Mouse (Mus musculus): ENCODE results near the gene Dzip1. TPM values are rescaled to one million over a fixed set of nuclear protein-coding genes. Genes with fewer than 3 reads are reported as not detected.

The Dzip1 gene
- polyA plus RNA-seq, 1 experiment: 47.2 TPM

DNA sequence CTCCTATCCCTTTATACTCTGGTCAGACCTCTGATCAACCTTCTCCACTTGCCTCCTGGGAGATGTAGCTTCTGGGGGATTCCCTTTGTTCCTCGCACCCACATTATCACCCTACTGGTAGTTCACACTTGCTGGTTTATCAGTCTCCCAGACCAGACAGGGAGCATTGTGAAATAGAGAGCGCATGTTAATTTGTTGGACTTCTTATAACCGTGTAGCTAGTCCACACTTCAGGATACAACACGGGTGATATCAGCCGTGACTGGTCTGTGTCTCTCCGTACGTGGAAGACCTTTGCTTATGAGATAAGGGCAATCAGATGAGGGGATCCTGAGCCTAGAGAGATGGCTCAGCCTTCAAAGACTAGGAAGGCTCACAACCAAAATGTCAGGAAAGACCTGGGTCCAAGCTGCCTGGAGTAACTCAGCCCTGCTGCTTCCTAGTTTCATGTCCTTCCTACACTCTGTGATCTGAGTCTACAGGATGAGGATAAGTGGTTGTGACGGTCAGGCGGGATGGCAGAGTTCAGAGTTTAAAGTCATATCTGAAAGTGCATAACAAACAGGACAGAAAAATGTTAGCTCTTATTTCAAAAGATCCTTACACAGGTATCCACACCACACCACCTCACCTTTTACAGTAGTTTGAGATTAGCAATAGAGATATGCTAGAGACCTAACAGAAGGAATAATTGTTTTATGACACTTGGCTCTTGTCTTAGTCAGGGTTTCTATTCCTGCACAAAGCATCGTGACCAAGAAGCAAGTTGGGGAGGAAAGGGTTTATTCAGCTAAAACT is 59.0 kb downstream of the Dzip1 start:
- Histone ChIP-seq H3K36me3 (ENCODE audit: control insufficient read depth, insufficient read depth, low read length, poor library complexity, severe bottlenecking) (no peaks in the 10 kb centered on the region), H3K9ac (ENCODE audit: low read depth, poor library complexity, severe bottlenecking) (no peak overlapping the region), H3K27ac (ENCODE audit: insufficient read depth, low read length) (no peak overlapping the region), H3K9me3 (replicated peaks; ENCODE audit: control insufficient read depth, insufficient read depth, low read length, poor library complexity, severe bottlenecking) (no peaks in the 10 kb centered on the region), H3K4me1 (ENCODE audit: control insufficient read depth, insufficient read depth, low read length) (no peaks in the 10 kb centered on the region), H3K4me3 (ENCODE audit: low read depth, low read length) (no peak overlapping the region), H3K27me3 (ENCODE audit: control insufficient read depth, insufficient read depth, low read length, poor library complexity, severe bottlenecking) (no peaks in the 10 kb centered on the region)
- TF ChIP-seq CTCF (IDR thresholded peaks at IDR 0.05; ENCODE audit: low read depth, low read length) (no peak), EP300 (IDR thresholded peaks at IDR 0.05; ENCODE audit: insufficient read depth, low read depth, low read length) (no peak), POLR2A (IDR thresholded peaks at IDR 0.05; ENCODE audit: insufficient read depth, low read length) (no peak)

DNA sequence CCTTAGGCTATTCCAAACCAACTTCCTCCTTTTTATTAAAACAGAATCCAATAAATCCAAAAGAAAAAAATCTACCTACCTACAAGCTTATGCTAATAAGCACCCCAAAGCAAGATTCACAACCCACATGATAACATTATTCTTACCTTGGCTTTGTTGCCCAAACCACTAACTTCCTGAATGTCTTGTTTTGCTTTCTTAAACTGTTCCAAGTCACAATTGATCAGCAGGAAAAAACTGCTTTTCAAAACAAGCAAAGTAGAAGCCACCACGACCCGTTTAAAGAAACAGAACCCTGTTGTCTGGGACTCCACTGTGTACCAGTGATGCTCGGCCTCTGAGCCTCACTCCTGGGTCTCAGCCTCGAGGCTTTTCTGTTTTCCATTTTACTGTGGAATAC is 60.4 kb downstream of the Dzip1 start:
- Histone ChIP-seq H3K9me3 (replicated peaks; ENCODE audit: control insufficient read depth, insufficient read depth, low read length, poor library complexity, severe bottlenecking) (no peaks in the 10 kb centered on the region), H3K4me1 (ENCODE audit: control insufficient read depth, insufficient read depth, low read length) (no peaks in the 10 kb centered on the region), H3K27ac (ENCODE audit: insufficient read depth, low read length) (no peak overlapping the region), H3K4me3 (ENCODE audit: low read depth, low read length) (no peak overlapping the region), H3K36me3 (ENCODE audit: control insufficient read depth, insufficient read depth, low read length, poor library complexity, severe bottlenecking) (no peaks in the 10 kb centered on the region), H3K27me3 (ENCODE audit: control insufficient read depth, insufficient read depth, low read length, poor library complexity, severe bottlenecking) (no peaks in the 10 kb centered on the region), H3K9ac (ENCODE audit: low read depth, poor library complexity, severe bottlenecking) (no peak overlapping the region)
- TF ChIP-seq EP300 (IDR thresholded peaks at IDR 0.05; ENCODE audit: insufficient read depth, low read depth, low read length): no peak
- no peak for TF ChIP-seq CTCF (IDR thresholded peaks at IDR 0.05; ENCODE audit: low read depth, low read length)
- no peak for TF ChIP-seq POLR2A (IDR thresholded peaks at IDR 0.05; ENCODE audit: insufficient read depth, low read length)

DNA sequence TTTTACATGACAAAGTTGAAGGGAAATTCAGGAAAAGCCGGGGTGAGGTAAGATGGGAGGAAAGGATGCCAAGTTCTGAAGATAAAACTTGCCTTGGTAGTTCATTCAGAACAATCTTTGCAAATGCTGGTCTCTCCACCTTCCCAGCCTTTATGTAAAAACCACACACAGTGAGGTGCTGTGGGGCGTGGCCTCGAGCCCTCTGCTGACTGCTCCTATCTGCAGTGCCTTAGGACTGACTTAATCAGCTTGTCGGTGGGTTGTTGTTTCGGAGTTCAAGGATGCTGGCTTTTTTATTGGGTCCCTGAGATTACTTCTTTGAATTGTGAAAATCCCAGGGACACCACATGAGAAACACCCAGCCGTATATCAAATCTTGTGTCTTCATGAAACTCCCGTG is 63.0 kb downstream of the Dzip1 start:
- TF ChIP-seq POLR2A (IDR thresholded peaks at IDR 0.05; ENCODE audit: insufficient read depth, low read length) (no peak), EP300 (IDR thresholded peaks at IDR 0.05; ENCODE audit: insufficient read depth, low read depth, low read length) (no peak), CTCF (IDR thresholded peaks at IDR 0.05; ENCODE audit: low read depth, low read length) (no peak)
- H3K36me3 ChIP-seq (ENCODE audit: control insufficient read depth, insufficient read depth, low read length, poor library complexity, severe bottlenecking): no peaks in the 10 kb centered on the region

DNA sequence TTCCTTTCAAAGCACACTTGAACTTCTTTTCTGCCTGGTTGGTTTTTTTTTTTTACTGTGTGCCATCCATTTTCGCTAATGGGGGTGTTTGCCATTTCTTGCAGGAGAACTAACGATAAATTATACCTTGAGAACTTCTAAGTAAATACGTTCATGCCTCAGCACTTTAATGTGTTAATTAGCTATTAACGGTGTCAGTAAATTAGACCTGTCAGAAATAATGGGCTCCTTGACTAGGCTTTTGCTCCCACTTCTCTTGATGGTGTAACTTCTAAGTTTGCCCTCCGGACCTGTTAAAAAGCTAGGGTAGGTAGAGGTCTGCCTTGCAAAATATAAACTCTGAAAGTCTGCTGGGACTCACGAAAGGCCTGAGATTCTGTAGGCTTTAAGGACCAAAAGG is 66.9 kb downstream of the Dzip1 start:
- Histone ChIP-seq H3K4me3 (ENCODE audit: low read depth, low read length) (no peak overlapping the region), H3K27me3 (ENCODE audit: control insufficient read depth, insufficient read depth, low read length, poor library complexity, severe bottlenecking) (peaks cover 7% of the 10 kb centered on the region; the same call in 1 of the 2 replicates), H3K9ac (ENCODE audit: low read depth, poor library complexity, severe bottlenecking) (no peak overlapping the region), H3K36me3 (ENCODE audit: control insufficient read depth, insufficient read depth, low read length, poor library complexity, severe bottlenecking) (no peaks in the 10 kb centered on the region), H3K4me1 (ENCODE audit: control insufficient read depth, insufficient read depth, low read length) (no peaks in the 10 kb centered on the region), H3K27ac (ENCODE audit: insufficient read depth, low read length) (no peak overlapping the region), H3K9me3 (replicated peaks; ENCODE audit: control insufficient read depth, insufficient read depth, low read length, poor library complexity, severe bottlenecking) (no peaks in the 10 kb centered on the region)
- no peak for TF ChIP-seq EP300 (IDR thresholded peaks at IDR 0.05; ENCODE audit: insufficient read depth, low read depth, low read length)
- TF ChIP-seq POLR2A (IDR thresholded peaks at IDR 0.05; ENCODE audit: insufficient read depth, low read length): no peak

More for the DNA sequence above, 63.0 kb downstream of the Dzip1 start:
- H3K4me1 ChIP-seq (ENCODE audit: control insufficient read depth, insufficient read depth, low read length): no peaks in the 10 kb centered on the region
- H3K4me3 ChIP-seq (ENCODE audit: low read depth, low read length): no peak overlapping the region
- no peaks in the 10 kb centered on the region for H3K27me3 ChIP-seq (ENCODE audit: control insufficient read depth, insufficient read depth, low read length, poor library complexity, severe bottlenecking)
- no peak overlapping the region for H3K27ac ChIP-seq (ENCODE audit: insufficient read depth, low read length)
- no peak overlapping the region for H3K9ac ChIP-seq (ENCODE audit: low read depth, poor library complexity, severe bottlenecking)
- H3K9me3 ChIP-seq (replicated peaks; ENCODE audit: control insufficient read depth, insufficient read depth, low read length, poor library complexity, severe bottlenecking): no peaks in the 10 kb centered on the region

DNA sequence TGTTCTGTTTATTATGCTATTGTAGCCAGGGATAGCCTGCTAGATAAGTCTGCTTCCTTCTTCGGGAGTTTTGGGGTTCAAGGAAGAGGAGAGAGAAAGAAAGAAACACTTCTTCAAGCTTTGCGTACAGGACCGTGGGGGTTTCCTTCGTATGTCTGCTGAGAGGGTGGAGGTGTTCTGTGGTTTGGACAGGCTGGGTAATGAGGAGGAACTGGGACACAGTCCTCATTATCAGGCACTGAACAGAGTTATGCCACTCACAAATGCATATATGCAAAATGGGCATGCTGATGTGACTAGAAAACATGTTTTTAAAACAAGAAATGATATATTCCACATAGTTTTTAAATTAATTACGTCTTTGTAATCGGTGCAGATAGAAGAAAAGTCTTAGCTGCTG is 68.7 kb downstream of the Dzip1 start:
- TF ChIP-seq CTCF (IDR thresholded peaks at IDR 0.05; ENCODE audit: low read depth, low read length) (no peak), POLR2A (IDR thresholded peaks at IDR 0.05; ENCODE audit: insufficient read depth, low read length) (no peak), EP300 (IDR thresholded peaks at IDR 0.05; ENCODE audit: insufficient read depth, low read depth, low read length) (no peak)
- Histone ChIP-seq H3K36me3 (ENCODE audit: control insufficient read depth, insufficient read depth, low read length, poor library complexity, severe bottlenecking) (no peaks in the 10 kb centered on the region), H3K27me3 (ENCODE audit: control insufficient read depth, insufficient read depth, low read length, poor library complexity, severe bottlenecking) (peaks cover 7% of the 10 kb centered on the region; the same call in 1 of the 2 replicates), H3K27ac (ENCODE audit: insufficient read depth, low read length) (no peak overlapping the region), H3K4me3 (ENCODE audit: low read depth, low read length) (no peak overlapping the region), H3K9me3 (replicated peaks; ENCODE audit: control insufficient read depth, insufficient read depth, low read length, poor library complexity, severe bottlenecking) (no peaks in the 10 kb centered on the region), H3K4me1 (ENCODE audit: control insufficient read depth, insufficient read depth, low read length) (no peaks in the 10 kb centered on the region), H3K9ac (ENCODE audit: low read depth, poor library complexity, severe bottlenecking) (no peak overlapping the region)

DNA sequence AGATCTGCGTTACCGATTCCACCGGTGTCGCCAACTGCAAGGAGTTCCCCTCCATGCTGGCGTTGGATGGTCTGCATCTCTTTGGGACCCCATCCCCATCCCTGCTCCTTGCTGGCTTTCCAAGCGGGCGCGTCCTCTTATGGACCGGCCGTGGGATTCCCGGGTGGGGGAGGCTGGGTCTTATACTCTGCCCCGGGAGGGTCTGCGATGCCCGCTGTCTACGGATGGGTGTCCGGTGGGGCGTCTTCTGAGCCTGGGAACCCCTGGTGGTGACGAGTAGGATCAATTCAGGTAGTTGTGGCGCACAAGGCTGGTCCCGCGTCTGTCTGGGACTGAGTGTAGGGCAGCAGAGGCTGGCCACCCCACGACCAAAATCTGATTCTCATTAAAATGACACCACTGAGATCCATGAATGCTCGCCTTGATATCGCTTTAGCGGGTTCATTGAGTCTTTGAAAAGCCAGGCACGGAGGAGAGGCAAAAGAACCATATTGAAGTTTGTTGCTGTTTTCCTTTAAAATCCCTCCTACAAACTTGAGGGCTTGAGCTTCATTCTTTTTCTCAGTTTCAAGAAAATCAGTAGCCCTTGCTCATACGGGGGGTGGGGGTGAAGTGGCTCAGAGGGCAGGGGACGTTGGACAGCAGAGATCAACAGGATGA is 70.0 kb downstream of the Dzip1 start:
- Histone ChIP-seq H3K27ac (ENCODE audit: insufficient read depth, low read length) (no peak overlapping the region), H3K9me3 (replicated peaks; ENCODE audit: control insufficient read depth, insufficient read depth, low read length, poor library complexity, severe bottlenecking) (no peaks in the 10 kb centered on the region), H3K9ac (ENCODE audit: low read depth, poor library complexity, severe bottlenecking) (0 out of 2 replicates have a peak overlapping the region, but pooled peaks have one; percentile 9), H3K4me3 (ENCODE audit: low read depth, low read length) (peak overlapping the region; percentile 74), H3K4me1 (ENCODE audit: control insufficient read depth, insufficient read depth, low read length) (no peaks in the 10 kb centered on the region), H3K27me3 (ENCODE audit: control insufficient read depth, insufficient read depth, low read length, poor library complexity, severe bottlenecking) (peaks cover 7% of the 10 kb centered on the region; the same call in 1 of the 2 replicates), H3K36me3 (ENCODE audit: control insufficient read depth, insufficient read depth, low read length, poor library complexity, severe bottlenecking) (no peaks in the 10 kb centered on the region)
- TF ChIP-seq POLR2A (IDR thresholded peaks at IDR 0.05; ENCODE audit: insufficient read depth, low read length) (no peak), CTCF (IDR thresholded peaks at IDR 0.05; ENCODE audit: low read depth, low read length) (no peak), EP300 (IDR thresholded peaks at IDR 0.05; ENCODE audit: insufficient read depth, low read depth, low read length) (no peak)

Data from ES-Bruce4 (cell line).